Mouse (Mus musculus): ENCODE results near the gene Appl2. TPM values are rescaled to one million over a fixed set of nuclear protein-coding genes. Genes with fewer than 3 reads are reported as not detected.
"Not testable (repeated sequence)": the region's sequence is repeated elsewhere in the genome, so short reads cannot be mapped to it uniquely, and the experiment has no call there.

Appl2 gene
- total RNA-seq (2015; ENCODE audit: low replicate concordance) (5.8 and 16.3 TPM in 2 replicates), total RNA-seq (2017; ENCODE audit: low replicate concordance) (7.3 and 11.4 TPM in 2 replicates)

GRCm38 (mm10) chr10:83648131-83649020 is at the start of gene Appl2:
Gene Appl2 (minus strand): TSS chr10:83648738.
- ATAC-seq (replicated peaks; ENCODE audit: low FRiP score, poor library complexity, severe bottlenecking), result no peak

- no peak for ATAC-seq (replicated peaks; ENCODE audit: low FRiP score, poor library complexity, severe bottlenecking)
Measured at GRCm38 (mm10) chr10:83696226-83696625, 47.7 kb upstream of the Appl2 start.

GRCm38 (mm10) chr10:83692175-83692895 is 43.8 kb upstream of the Appl2 start:
- ATAC-seq (replicated peaks; ENCODE audit: low FRiP score, poor library complexity, severe bottlenecking), result no peak

- ATAC-seq (replicated peaks; ENCODE audit: low FRiP score, poor library complexity, severe bottlenecking), result no peak
Measured at GRCm38 (mm10) chr10:83688215-83688614, 39.7 kb upstream of the Appl2 start.

- no peak for ATAC-seq (replicated peaks; ENCODE audit: low FRiP score, poor library complexity, severe bottlenecking)
Measured at GRCm38 (mm10) chr10:83681334-83681733, 32.8 kb upstream of the Appl2 start.

- no peak for ATAC-seq (replicated peaks; ENCODE audit: low FRiP score, poor library complexity, severe bottlenecking)
Measured at GRCm38 (mm10) chr10:83666556-83666955, 18.0 kb upstream of the Appl2 start.

- no peak for ATAC-seq (replicated peaks; ENCODE audit: low FRiP score, poor library complexity, severe bottlenecking)
Measured at GRCm38 (mm10) chr10:83661925-83662324, 13.4 kb upstream of the Appl2 start.

GRCm38 (mm10) chr10:83660605-83661004 is 12.1 kb upstream of the Appl2 start:
- no peak for ATAC-seq (replicated peaks; ENCODE audit: low FRiP score, poor library complexity, severe bottlenecking)

GRCm38 (mm10) chr10:83654591-83654990 is 6.1 kb upstream of the Appl2 start:
- no peak for ATAC-seq (replicated peaks; ENCODE audit: low FRiP score, poor library complexity, severe bottlenecking)

GRCm38 (mm10) chr10:83652205-83652866 is 3.8 kb upstream of the Appl2 start:
- ATAC-seq (replicated peaks; ENCODE audit: low FRiP score, poor library complexity, severe bottlenecking), result not testable (repeated sequence)

- no peak for ATAC-seq (replicated peaks; ENCODE audit: low FRiP score, poor library complexity, severe bottlenecking)
Measured at GRCm38 (mm10) chr10:83649037-83649436, 499 bp upstream of the Appl2 start.

GRCm38 (mm10) chr10:83646351-83646885 is 2.1 kb downstream of the Appl2 start:
- ATAC-seq (replicated peaks; ENCODE audit: low FRiP score, poor library complexity, severe bottlenecking), result no peak

GRCm38 (mm10) chr10:83645716-83645990 is 2.9 kb downstream of the Appl2 start:
- ATAC-seq (replicated peaks; ENCODE audit: low FRiP score, poor library complexity, severe bottlenecking), result no peak

GRCm38 (mm10) chr10:83644865-83645715 is 3.4 kb downstream of the Appl2 start:
- ATAC-seq (replicated peaks; ENCODE audit: low FRiP score, poor library complexity, severe bottlenecking), result peak; percentile 70

GRCm38 (mm10) chr10:83644167-83644566 is 4.4 kb downstream of the Appl2 start:
- ATAC-seq (replicated peaks; ENCODE audit: low FRiP score, poor library complexity, severe bottlenecking), result no peak

GRCm38 (mm10) chr10:83641641-83642040 is 6.9 kb downstream of the Appl2 start:
- no peak for ATAC-seq (replicated peaks; ENCODE audit: low FRiP score, poor library complexity, severe bottlenecking)

GRCm38 (mm10) chr10:83639881-83640386 is 8.6 kb downstream of the Appl2 start:
- no peak for ATAC-seq (replicated peaks; ENCODE audit: low FRiP score, poor library complexity, severe bottlenecking)

- ATAC-seq (replicated peaks; ENCODE audit: low FRiP score, poor library complexity, severe bottlenecking), result no peak
Measured at GRCm38 (mm10) chr10:83637295-83637694, 11.2 kb downstream of the Appl2 start.

GRCm38 (mm10) chr10:83636191-83636590 is 12.3 kb downstream of the Appl2 start:
- ATAC-seq (replicated peaks; ENCODE audit: low FRiP score, poor library complexity, severe bottlenecking), result no peak
